23 mouse cellular contexts compared by ENCODE assay signal in the genomic region with DNA sequence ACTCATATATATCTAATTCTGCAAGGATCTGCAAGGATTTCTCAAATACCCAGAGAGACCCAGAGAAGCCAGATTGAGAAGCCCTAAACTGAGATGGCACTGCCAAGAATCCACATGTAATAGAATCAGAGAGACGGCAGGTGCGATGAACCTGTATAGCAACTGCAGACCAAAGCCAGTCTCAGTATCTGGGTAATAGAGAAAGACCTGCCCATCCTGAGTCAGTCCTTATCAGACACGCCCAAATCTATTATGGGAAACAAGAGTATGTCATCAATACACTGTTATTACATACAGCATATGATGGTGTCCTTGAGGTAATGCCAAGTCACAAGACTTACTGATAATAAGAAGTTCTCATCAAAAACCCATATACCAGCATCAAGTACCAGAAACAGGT. TPM values are rescaled to one million over a fixed set of nuclear protein-coding genes. Genes with fewer than 3 reads are reported as not detected.
A peak's percentile ranks its signal among the peaks of the same experiment; 100 is the strongest.
DNase-seq lines count a peak whose midpoint lies in the region; ATAC-seq and TF ChIP-seq lines count a peak whose summit lies in the region.
"Had no signal": no experiment of that assay in that cellular context is flagged by ENCODE, and none has a peak within 500 bp of the region (broad histone marks: within the 10 kb centered on the region; RNA-seq: fewer than 3 reads in every experiment).

No protein-coding gene starts in this region.

- TF ChIP-seq EP300 in stomach, postnatal 0 days (optimal IDR thresholded peaks at IDR 0.05): no peak

- H3K9ac ChIP-seq in intestine, postnatal 0 days (ENCODE audit: low read depth, low read length): no peak overlapping the region
- H3K9ac ChIP-seq in stomach, postnatal 0 days (ENCODE audit: low read length): no peak overlapping the region
- H3K9ac ChIP-seq: embryonic facial prominence, embryonic 13.5 days; forebrain, embryonic 12.5 days; forebrain, embryonic 15.5 days; hindbrain, embryonic 13.5 days had no signal

- H3K27ac ChIP-seq in intestine, postnatal 0 days (ENCODE audit: low read depth, low read length): no peak overlapping the region
- peak overlapping the region; percentile 98 for H3K27ac ChIP-seq in small intestine, adult 2 months (ENCODE audit: insufficient read depth, low read depth, low read length)
- H3K27ac ChIP-seq in stomach, postnatal 0 days (replicated peaks): peak overlapping the region; percentile 58; the same call in 1 of the 2 replicates
- H3K27ac ChIP-seq: embryonic facial prominence, embryonic 13.5 days; forebrain, embryonic 12.5 days; forebrain, embryonic 15.5 days; heart, adult 2 months; hindbrain, embryonic 13.5 days had no signal

- no peaks in the 10 kb centered on the region for H3K36me3 ChIP-seq in intestine, postnatal 0 days (ENCODE audit: control insufficient read depth, insufficient read depth)
- no peaks in the 10 kb centered on the region for H3K36me3 ChIP-seq in small intestine, adult 2 months (ENCODE audit: control insufficient read depth, insufficient read depth, low read length)
- H3K36me3 ChIP-seq in stomach, postnatal 0 days (ENCODE audit: control insufficient read depth, insufficient read depth, low read length): no peaks in the 10 kb centered on the region
- H3K36me3 ChIP-seq: embryonic facial prominence, embryonic 10.5 days; embryonic facial prominence, embryonic 13.5 days; forebrain, embryonic 12.5 days; forebrain, embryonic 15.5 days; hindbrain, embryonic 10.5 days; hindbrain, embryonic 13.5 days had no signal

- intact Hi-C loops in gastrocnemius, postnatal 36 days (cut with DNase I): no loop called here

- H3K9me3 ChIP-seq in intestine, postnatal 0 days (ENCODE audit: control insufficient read depth): no peaks in the 10 kb centered on the region
- no peaks in the 10 kb centered on the region for H3K9me3 ChIP-seq in stomach, postnatal 0 days (ENCODE audit: control insufficient read depth, low read length)
- H3K9me3 ChIP-seq: embryonic facial prominence, embryonic 10.5 days; embryonic facial prominence, embryonic 13.5 days; forebrain, embryonic 12.5 days; forebrain, embryonic 15.5 days; hindbrain, embryonic 13.5 days had no signal

- WGBS in intestine, postnatal 0 days: 52% methylated on average over 3 of the region's 3 CpGs
- 39% methylated on average over 3 of the region's 3 CpGs for WGBS in small intestine, adult 2 months
- 85% methylated on average over 3 of the region's 3 CpGs for WGBS in stomach, postnatal 0 days

- no peak overlapping the region for H3K4me3 ChIP-seq in intestine, postnatal 0 days (ENCODE audit: low read depth, low read length)
- H3K4me3 ChIP-seq in small intestine, adult 2 months (ENCODE audit: low read depth, low read length): no peak overlapping the region
- H3K4me3 ChIP-seq in stomach, postnatal 0 days (ENCODE audit: low read depth, low read length): no peak overlapping the region
- H3K4me3 ChIP-seq: embryonic facial prominence, embryonic 10.5 days; embryonic facial prominence, embryonic 13.5 days; erythroblast, embryonic 14.5 days; forebrain, embryonic 12.5 days; forebrain, embryonic 15.5 days; heart, adult 2 months; hindbrain, embryonic 10.5 days; hindbrain, embryonic 13.5 days had no signal

- H3K27me3 ChIP-seq in intestine, postnatal 0 days (replicated peaks; ENCODE audit: control insufficient read depth, insufficient read depth, low read length): no peaks in the 10 kb centered on the region
- no peaks in the 10 kb centered on the region for H3K27me3 ChIP-seq in small intestine, adult 2 months (ENCODE audit: control insufficient read depth, insufficient read depth, low read length)
- no peaks in the 10 kb centered on the region for H3K27me3 ChIP-seq in stomach, postnatal 0 days (ENCODE audit: control insufficient read depth, insufficient read depth, low read length)
- H3K27me3 ChIP-seq: embryonic facial prominence, embryonic 13.5 days; forebrain, embryonic 12.5 days; forebrain, embryonic 15.5 days; hindbrain, embryonic 13.5 days; Patski had no signal

- TF ChIP-seq POLR2A in small intestine, adult 2 months (IDR thresholded peaks at IDR 0.05; ENCODE audit: low read depth, low read length): no peak

- peak; percentile 78 for DNase-seq in heart, adult 11 months
- no peak for DNase-seq in heart, adult 9 months (ENCODE audit: low spot score in 2 of 2)
- DNase-seq in stomach, postnatal 0 days (ENCODE audit: low spot score): no peak
- DNase-seq in gastrocnemius, postnatal 36 days: no peak
- no peak for DNase-seq in heart, postnatal 4 days
- DNase-seq in T-cell, adult 2 months (ENCODE audit: low spot score): no peak
- DNase-seq: adrenal gland, adult 2 months; cerebellum, adult 11-12 months; cerebellum, adult 8-10 months; cerebellum, postnatal 36 days; heart, adult 2 months had no signal

- no peak overlapping the region for H3K4me2 ChIP-seq in intestine, postnatal 0 days (replicated peaks; ENCODE audit: low read depth)
- H3K4me2 ChIP-seq in stomach, postnatal 0 days (replicated peaks; ENCODE audit: low read depth): no peak overlapping the region
- H3K4me2 ChIP-seq: embryonic facial prominence, embryonic 13.5 days; forebrain, embryonic 12.5 days; forebrain, embryonic 15.5 days; heart, embryonic 11.5 days; hindbrain, embryonic 13.5 days had no signal

- ATAC-seq in intestine, postnatal 0 days: peak; percentile 68
- peak; percentile 79 for ATAC-seq in stomach, postnatal 0 days (ENCODE audit: low FRiP score, low TSS enrichment)
- ATAC-seq: forebrain, embryonic 15.5 days; hindbrain, embryonic 16.5 days; Patski had no signal

- TF ChIP-seq CTCF in intestine, postnatal 0 days (IDR thresholded peaks at IDR 0.05; ENCODE audit: low read depth): no peak
- TF ChIP-seq CTCF in small intestine, adult 2 months (IDR thresholded peaks at IDR 0.05; ENCODE audit: extremely low read depth, insufficient read length, insufficient replicate concordance, low read depth, low read length): no peak
- no peak for TF ChIP-seq CTCF in stomach, postnatal 0 days (IDR thresholded peaks at IDR 0.05; ENCODE audit: low read depth)

- H3K4me1 ChIP-seq in intestine, postnatal 0 days (replicated peaks; ENCODE audit: control insufficient read depth, insufficient read depth, low read length): peaks cover 11% of the 10 kb centered on the region; the same call in 1 of the 2 replicates
- H3K4me1 ChIP-seq in small intestine, adult 2 months (ENCODE audit: control insufficient read depth, insufficient read depth, insufficient read length, low read length): peaks cover 19% of the 10 kb centered on the region
- no peaks in the 10 kb centered on the region for H3K4me1 ChIP-seq in stomach, postnatal 0 days (replicated peaks; ENCODE audit: control insufficient read depth, insufficient read depth)
- H3K4me1 ChIP-seq: embryonic facial prominence, embryonic 13.5 days; forebrain, embryonic 12.5 days; forebrain, embryonic 15.5 days; hindbrain, embryonic 13.5 days had no signal

RNA-seq across cellular contexts. Expression of gene Klf3, which starts 52.8 kb away (rescaled TPM):
- 76.9 and 79.3 TPM in 2 replicates for polyA plus RNA-seq in intestine, postnatal 0 days (2015; fragmentation: Nextera tagmentation; extraction: Ambion mirVana)
- polyA plus RNA-seq in small intestine, adult 2 months (2012; rRNA removed): 52.4 and 170 TPM in 2 replicates
- polyA plus RNA-seq in stomach, postnatal 0 days (2015; fragmentation: Nextera tagmentation; extraction: Ambion mirVana): 97.5 and 101 TPM in 2 replicates
- 10 to 100 TPM; 16.4 to 18.0 TPM for total RNA-seq in gastrocnemius, postnatal 36 days (2021)
- 10 to 100 TPM; 73.2 to 76.3 TPM for total RNA-seq in heart, postnatal 4 days (2021)
